Mouse (Mus musculus) liver, postnatal 0 days (tissue): Measurements from ENCODE around the gene Stx1b. TPM values are rescaled to one million over a fixed set of nuclear protein-coding genes. Genes with fewer than 3 reads are reported as not detected.

Source experiments
- ATAC-seq: fragments of 200-750 bp; cut with Nextera tagmentation; 2 replicates; pipeline ENCODE4 v1.8.0; 2017; ENCODE audit warnings: mild to moderate bottlenecking, moderate library complexity
- DNase-seq: peaks from one replicate; pipeline ENCODE4 v3.0.0-alpha.2; 2016
- H3K27ac ChIP-seq: fragments of 300-500 bp; sonication (generic); 2 replicates; pipeline ENCODE4 v1.5.1; 2014; ENCODE audit warnings: antibody characterized with exemption, moderate library complexity, mild to moderate bottlenecking, low read depth
- H3K27me3 ChIP-seq: fragments of 300-500 bp; sonication (generic); 2 replicates; pipeline ENCODE4 v1.6.1; 2014; ENCODE audit warnings: low read length, control low read depth, mixed read lengths; ENCODE audit not compliant: insufficient read depth
- H3K36me3 ChIP-seq: fragments of 300-500 bp; sonication (generic); replicated peaks from 2 replicates; pipeline ENCODE4 v1.6.1; 2014; ENCODE audit warnings: mild to moderate bottlenecking, control low read depth, low read length, moderate library complexity, mixed read lengths; ENCODE audit not compliant: insufficient read depth
- H3K4me1 ChIP-seq: fragments of 300-500 bp; sonication (generic); 2 replicates; pipeline ENCODE4 v1.6.1; 2014; ENCODE audit warnings: antibody characterized with exemption, mild to moderate bottlenecking, control low read depth; ENCODE audit not compliant: insufficient read depth
- H3K4me2 ChIP-seq: fragments of 300-500 bp; sonication (generic); 2 replicates; pipeline ENCODE4 v1.6.1; 2014; ENCODE audit warnings: low read depth, mild to moderate bottlenecking, low read length, moderate library complexity, mixed read lengths
- H3K4me3 ChIP-seq: fragments of 300-500 bp; sonication (generic); 2 replicates; pipeline ENCODE4 v1.5.1; 2014; ENCODE audit warnings: low read depth, low read length
- H3K9ac ChIP-seq: fragments of 300-500 bp; sonication (generic); replicated peaks from 2 replicates; pipeline ENCODE4 v1.6.1; 2014; ENCODE audit warnings: mild to moderate bottlenecking, moderate library complexity
- H3K9me3 ChIP-seq: fragments of 300-500 bp; sonication (generic); 2 replicates; pipeline ENCODE4 v1.6.1; 2016; ENCODE audit warnings: mild to moderate bottlenecking, control low read depth, low read length, mixed read lengths
- CTCF ChIP-seq: sonication (generic); IDR thresholded peaks from 2 replicates; pipeline ENCODE4 v1.5.1; 2016; ENCODE audit warnings: antibody characterized with exemption, low read depth
- EP300 ChIP-seq: IDR thresholded peaks from 2 replicates; pipeline ENCODE4 v1.6.1; 2016; ENCODE audit warnings: antibody characterized with exemption, low read depth, mild to moderate bottlenecking
- WGBS: fragments of 180-500 bp; shearing (Covaris S2); extraction: QIAGEN DNeasy Blood & Tissue Kit; methylation state at CpG from one replicate; pipeline ENCODE4 v1.1.7; 2014; ENCODE audit not compliant: insufficient replicate concordance; 5-methylcytosine and 5-hydroxymethylcytosine counted together
- polyA plus RNA-seq: library from polyadenylated mRNA; unstranded; fragments of >200 nt; fragmentation: Nextera tagmentation; extraction: Ambion mirVana; gene quantifications from 2 replicates; pipeline ENCODE4 v1.2.1, GENCODE M21; 2015

Stx1b gene
- 0.18 and 0.48 TPM in 2 replicates for polyA plus RNA-seq

DNA sequence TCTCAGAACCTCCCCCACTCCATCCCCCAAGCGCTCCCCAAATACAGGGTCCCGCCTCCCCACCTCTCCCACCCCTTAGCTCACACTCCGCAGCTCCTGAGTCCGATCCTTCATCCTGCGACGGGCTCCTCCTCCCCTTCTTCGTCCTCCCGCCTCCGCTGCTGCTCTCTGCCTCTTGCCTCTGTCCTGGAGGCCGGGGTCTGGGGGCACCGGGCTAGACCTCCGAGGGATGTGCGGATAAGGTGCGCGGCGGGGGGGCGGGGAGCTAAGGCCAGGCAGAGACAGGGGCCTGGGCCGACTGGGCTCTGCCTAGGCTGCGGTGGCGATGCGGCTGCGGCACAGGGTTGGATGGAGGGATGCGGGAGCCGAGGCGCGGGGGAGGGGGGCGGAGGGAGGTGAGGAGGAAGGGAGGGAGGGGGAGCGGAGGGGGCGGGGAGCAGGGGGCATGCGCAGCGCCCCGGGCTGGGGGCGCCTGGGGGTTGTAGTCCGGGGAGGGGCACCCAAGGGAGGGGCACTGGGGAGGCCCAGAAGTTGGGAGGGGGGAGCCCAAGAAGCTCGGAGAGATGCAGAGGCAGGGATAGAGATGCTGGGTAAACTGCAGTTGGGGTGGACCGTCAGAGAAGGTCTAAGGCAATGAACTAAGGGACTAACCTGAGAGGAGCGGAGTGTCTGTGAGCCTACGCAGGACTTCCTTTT is at the start of gene Stx1b, which contains the start of gene Stx4a:
TSS of gene Stx1b (minus strand) at position 374 of the 696 bp plus-strand sequence.
TSS of gene Stx4a (plus strand) at position 119 of the 696 bp plus-strand sequence.
- Histone ChIP-seq H3K27me3 (peaks cover 5% of the 10 kb centered on the region; the same call in 1 of the 2 replicates), H3K9me3 (no peaks in the 10 kb centered on the region), H3K4me3 (peak within 1 kb of the TSS; percentile 20; the same call in 1 of the 2 replicates), H3K36me3 (no peaks in the 10 kb centered on the region), H3K4me2 (peak within 1 kb of the TSS; percentile 48), H3K9ac (no peak within 1 kb of the TSS), H3K27ac (no peak within 1 kb of the TSS), H3K4me1 (no peaks in the 10 kb centered on the region)
- no peak for ATAC-seq
- TF ChIP-seq EP300 = no peak
- no peak for TF ChIP-seq CTCF
- 17% methylated on average over 32 of the region's 38 CpGs for WGBS
- DNase-seq = no peak

DNA sequence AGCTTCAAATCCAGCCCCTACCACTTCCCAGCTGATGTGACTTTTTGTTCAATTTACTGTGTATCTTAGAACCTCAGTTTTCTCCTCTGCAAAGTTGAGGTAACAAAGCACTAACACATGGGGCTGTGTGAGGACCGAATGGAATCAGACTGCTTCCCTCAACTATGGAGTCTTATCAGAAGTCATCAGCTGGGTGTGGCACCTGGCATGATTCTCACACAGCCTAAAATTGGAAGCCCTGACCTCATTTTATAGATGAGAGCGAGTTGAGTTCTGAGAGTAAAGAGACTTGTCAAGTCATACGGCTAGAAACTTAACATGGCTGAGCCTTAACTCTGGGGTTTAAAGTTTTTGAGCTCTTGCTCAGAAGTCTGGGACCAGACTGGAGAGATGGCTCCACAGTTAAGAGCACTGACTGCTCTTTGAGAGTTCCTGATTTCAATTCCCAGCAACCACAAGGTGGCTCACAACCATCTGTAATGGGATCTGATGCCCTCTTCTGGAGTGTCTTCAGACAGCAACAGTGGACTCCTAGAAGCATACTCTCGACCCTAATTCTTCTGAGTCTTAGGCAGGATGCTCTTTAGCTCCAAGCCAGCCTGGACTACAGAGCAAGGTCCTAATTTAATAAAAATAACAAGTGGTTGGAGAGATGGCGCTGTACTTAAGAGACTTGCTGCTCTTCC is 45.9 kb upstream of the Stx1b start:
- Histone ChIP-seq H3K4me3 (no peak overlapping the region), H3K4me2 (no peak overlapping the region), H3K36me3 (peaks cover 22% of the 10 kb centered on the region), H3K27ac (no peak overlapping the region), H3K27me3 (no peaks in the 10 kb centered on the region), H3K9ac (no peak overlapping the region), H3K4me1 (peaks cover 19% of the 10 kb centered on the region), H3K9me3 (no peaks in the 10 kb centered on the region)
- 63% methylated on average over 5 of the region's 5 CpGs for WGBS
- TF ChIP-seq EP300 = no peak
- peak; percentile 55 for TF ChIP-seq CTCF
- no peak for DNase-seq
- ATAC-seq = no peak

- ATAC-seq = no peak
Measured at GRCm38 (mm10) chr7:127869149-127869810, 44.9 kb upstream of the Stx1b start.

DNA sequence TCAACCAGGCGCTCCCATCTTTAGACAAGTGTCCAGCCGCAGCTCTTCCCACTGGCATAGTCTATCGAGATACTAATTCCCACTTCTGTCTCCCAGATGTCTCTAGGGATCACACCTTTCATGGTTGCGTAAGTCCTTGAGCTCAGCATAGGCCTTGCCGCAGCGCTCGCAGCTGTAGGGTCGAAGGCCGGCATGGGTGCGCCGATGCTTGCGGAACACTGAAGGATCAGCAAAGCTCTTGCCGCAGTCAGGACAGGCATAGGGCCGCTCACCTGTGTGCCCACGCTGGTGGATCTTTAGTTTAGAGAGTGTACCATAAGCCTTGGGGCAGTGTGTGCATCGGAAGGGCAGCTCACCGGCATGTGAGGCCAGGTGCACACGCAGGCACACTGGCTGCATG is 43.3 kb upstream of the Stx1b start:
- no peaks in the 10 kb centered on the region for H3K9me3 ChIP-seq
- no peak for DNase-seq
- 0 out of 2 replicates have a peak, but pooled peaks cover 3% of the 10 kb centered on the region for H3K4me1 ChIP-seq
- H3K4me3 ChIP-seq = no peak overlapping the region
- no peak overlapping the region for H3K4me2 ChIP-seq
- no peaks in the 10 kb centered on the region for H3K27me3 ChIP-seq
- no peak for ATAC-seq
- peaks cover 22% of the 10 kb centered on the region for H3K36me3 ChIP-seq
- WGBS = 91% methylated on average over 18 of the region's 18 CpGs
- TF ChIP-seq EP300 (no peak), CTCF (no peak)
- H3K27ac ChIP-seq = no peak overlapping the region
- H3K9ac ChIP-seq = no peak overlapping the region

More at GRCm38 (mm10) chr7:127869149-127869810, 44.9 kb upstream of the Stx1b start:
- no peak for DNase-seq
- TF ChIP-seq CTCF (no peak), EP300 (no peak)
- 74% methylated on average over 3 of the region's 3 CpGs for WGBS
- H3K4me1 ChIP-seq = peaks cover 10% of the 10 kb centered on the region
- H3K4me2 ChIP-seq = no peak overlapping the region
- H3K36me3 ChIP-seq = peaks cover 22% of the 10 kb centered on the region
- no peak overlapping the region for H3K27ac ChIP-seq
- H3K9me3 ChIP-seq = no peaks in the 10 kb centered on the region
- H3K27me3 ChIP-seq = no peaks in the 10 kb centered on the region
- H3K9ac ChIP-seq = no peak overlapping the region; the same call in 1 of the 2 replicates
- H3K4me3 ChIP-seq = no peak overlapping the region

DNA sequence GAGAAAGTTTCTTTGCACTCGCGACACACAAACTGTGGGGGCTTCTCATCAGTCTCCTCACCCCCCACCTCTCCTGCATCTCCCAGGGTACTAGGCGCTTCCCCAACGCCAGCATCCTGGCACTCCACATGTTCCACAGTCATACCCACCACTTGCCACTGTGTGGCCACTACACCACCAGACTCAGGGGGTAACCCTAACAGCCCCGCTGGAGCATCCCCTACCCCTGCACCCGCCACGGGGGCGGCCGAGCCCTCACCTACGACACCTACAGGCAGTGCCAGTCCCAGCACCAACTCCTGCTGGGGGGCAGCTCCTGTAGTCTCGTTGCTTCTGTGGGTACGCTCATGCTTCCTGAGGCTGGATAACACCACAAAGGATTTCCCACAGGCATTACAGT is 42.1 kb upstream of the Stx1b start:
- peaks cover 22% of the 10 kb centered on the region for H3K36me3 ChIP-seq
- H3K4me3 ChIP-seq = no peak overlapping the region
- H3K27me3 ChIP-seq = no peaks in the 10 kb centered on the region
- H3K4me1 ChIP-seq = no peaks in the 10 kb centered on the region
- H3K9ac ChIP-seq = no peak overlapping the region
- no peak overlapping the region for H3K27ac ChIP-seq
- 88% methylated on average over 12 of the region's 12 CpGs for WGBS
- DNase-seq = no peak
- TF ChIP-seq CTCF (no peak), EP300 (no peak)
- no peaks in the 10 kb centered on the region for H3K9me3 ChIP-seq
- ATAC-seq = no peak
- H3K4me2 ChIP-seq = no peak overlapping the region

GRCm38 (mm10) chr7:127858258-127858657 is 33.9 kb upstream of the Stx1b start:
- Histone ChIP-seq H3K27me3 (no peaks in the 10 kb centered on the region), H3K27ac (no peak overlapping the region), H3K4me2 (no peak overlapping the region), H3K4me1 (no peaks in the 10 kb centered on the region), H3K36me3 (no peaks in the 10 kb centered on the region), H3K4me3 (no peak overlapping the region), H3K9me3 (no peaks in the 10 kb centered on the region), H3K9ac (no peak overlapping the region)
- WGBS = 57% methylated on average over 6 of the region's 6 CpGs
- no peak for TF ChIP-seq CTCF
- TF ChIP-seq EP300 = no peak
- no peak for ATAC-seq
- DNase-seq = no peak
